Mouse (Mus musculus): ENCODE data around the gene Zfp106. TPM values are rescaled to one million over a fixed set of nuclear protein-coding genes. Genes with fewer than 3 reads are reported as not detected.

The Zfp106 gene
- polyA plus RNA-seq, 1 experiment from 2014 or later = 59.7 TPM

- Histone ChIP-seq H3K4me3 (no peak overlapping the region), H3K36me3 (no peaks in the 10 kb centered on the region), H3K4me1 (peaks cover 11% of the 10 kb centered on the region; the same call in 1 of the 2 replicates), H3K27ac (no peak overlapping the region), H3K9me3 (no peaks in the 10 kb centered on the region), H3K27me3 (ENCODE audit: insufficient read depth, poor library complexity, severe bottlenecking) (no peaks in the 10 kb centered on the region)
- no peak for DNase-seq (ENCODE audit: low spot score)
- 79% methylated on average over 4 of the region's 4 CpGs for WGBS
Measured at GRCm38 (mm10) chr2:120460216-120460615, 103.4 kb downstream of the Zfp106 start.

Other genes with a start within 250 kb of the Zfp106 start
- gene Pla2g4f, start 249.7 kb downstream of the Zfp106 start, polyA plus RNA-seq (2016; fragmentation: Nextera tagmentation; extraction: Ambion mirVana) = 0.05 TPM in 1 of 2 replicates, not detected in the other
- gene Vps39, start 210.7 kb downstream of the Zfp106 start, polyA plus RNA-seq (2016; fragmentation: Nextera tagmentation; extraction: Ambion mirVana) = 17.4 and 19.2 TPM in 2 replicates
- 7.0 and 8.8 TPM in 2 replicates for gene Ganc, start 159.9 kb downstream of the Zfp106 start, polyA plus RNA-seq (2016; fragmentation: Nextera tagmentation; extraction: Ambion mirVana)
- gene Tmem87a, start 159.7 kb downstream of the Zfp106 start, polyA plus RNA-seq (2016; fragmentation: Nextera tagmentation; extraction: Ambion mirVana) = 4.4 and 4.5 TPM in 2 replicates
- gene Capn3, start 107.8 kb downstream of the Zfp106 start, polyA plus RNA-seq (2016; fragmentation: Nextera tagmentation; extraction: Ambion mirVana) = 5.2 and 6.3 TPM in 2 replicates
- gene Snap23, start 3.8 kb upstream of the Zfp106 start, polyA plus RNA-seq (2016; fragmentation: Nextera tagmentation; extraction: Ambion mirVana) = 65.7 and 66.3 TPM in 2 replicates
- gene Haus2, start 45.5 kb upstream of the Zfp106 start, polyA plus RNA-seq (2016; fragmentation: Nextera tagmentation; extraction: Ambion mirVana) = 27.4 and 28.5 TPM in 2 replicates
- 21.0 and 21.3 TPM in 2 replicates for gene Lrrc57, start 45.7 kb upstream of the Zfp106 start, polyA plus RNA-seq (2016; fragmentation: Nextera tagmentation; extraction: Ambion mirVana)
- gene Stard9, start 65.3 kb upstream of the Zfp106 start, polyA plus RNA-seq (2016; fragmentation: Nextera tagmentation; extraction: Ambion mirVana) = 1.7 and 2.3 TPM in 2 replicates